Mouse (Mus musculus) kidney, adult 2 months (tissue): ENCODE data around the gene Ccdc106. TPM values are rescaled to one million over a fixed set of nuclear protein-coding genes. Genes with fewer than 3 reads are reported as not detected.
A peak's percentile ranks its signal among the peaks of the same experiment; 100 is the strongest.

Experiments
- DNase-seq: peaks from one replicate; pipeline ENCODE4 v3.0.0; 2021
- H3K27ac ChIP-seq: fragments of 200-500 bp; 2 replicates; pipeline ENCODE4 v1.5.1; 2012; ENCODE audit warnings: low read depth, low read length, control low read depth, inconsistent platforms; ENCODE audit not compliant: insufficient read depth
- H3K27me3 ChIP-seq: fragments of 200-500 bp; replicated peaks from 2 replicates; pipeline ENCODE4 v1.6.1; 2012; ENCODE audit warnings: mild to moderate bottlenecking, moderate library complexity, low read length, inconsistent platforms; ENCODE audit not compliant: control insufficient read depth, insufficient read depth
- H3K36me3 ChIP-seq: fragments of 200-500 bp; 2 replicates; pipeline ENCODE4 v1.6.1; 2012; ENCODE audit warnings: mild to moderate bottlenecking, moderate library complexity, low read length, inconsistent platforms; ENCODE audit not compliant: control insufficient read depth, insufficient read depth
- H3K4me1 ChIP-seq: fragments of 200-500 bp; 2 replicates; pipeline ENCODE4 v1.6.1; 2011; ENCODE audit warnings: low read length; ENCODE audit not compliant: control insufficient read depth, insufficient read depth
- H3K4me3 ChIP-seq: fragments of 200-500 bp; 2 replicates; pipeline ENCODE4 v1.5.1; 2011; ENCODE audit warnings: mild to moderate bottlenecking, low read depth, low read length, control low read depth; ENCODE audit not compliant: insufficient read depth
- CTCF ChIP-seq: fragments of 200-500 bp; conservative IDR thresholded peaks from 2 replicates; pipeline ENCODE4 v1.5.1; 2011; ENCODE audit warnings: low read depth, mild to moderate bottlenecking, control low read depth, low read length, moderate library complexity, mixed read lengths; ENCODE audit not compliant: insufficient read depth, insufficient read length
- POLR2A ChIP-seq: fragments of 200-500 bp; IDR thresholded peaks from one replicate; pipeline ENCODE4 v1.6.1; 2011; ENCODE audit warnings: low read depth, low read length, control low read depth
- whole genome bisulfite sequencing: fragments of 180-500 bp; shearing (Covaris S2); methylation state at CpG from one replicate; pipeline ENCODE4 v1.1.7; 2018; 5-methylcytosine and 5-hydroxymethylcytosine counted together
- polyA plus RNA-seq: library from polyadenylated mRNA; depleted of rRNA; stranded (reverse); fragments of >200 nt; gene quantifications from 2 replicates; pipeline ENCODE4 v1.2.3, GENCODE M21; 2012

Ccdc106 gene
- polyA plus RNA-seq, 1 experiment: 2.3 TPM

- Histone ChIP-seq H3K27ac (no peak overlapping the region), H3K4me3 (no peak overlapping the region), H3K27me3 (no peaks in the 10 kb centered on the region), H3K4me1 (no peaks in the 10 kb centered on the region), H3K36me3 (peaks cover 14% of the 10 kb centered on the region)
- TF ChIP-seq POLR2A: no peak
- no peak for TF ChIP-seq CTCF
- DNase-seq: no peak
- WGBS: 88% methylated on average over 63 of the region's 63 CpGs
Observed at GRCm38 (mm10) chr7:5030554-5031275, 10.4 kb downstream of the Ccdc106 start.

GRCm38 (mm10) chr7:5031496-5031895 lies 11.1 kb downstream of the Ccdc106 start:
- TF ChIP-seq CTCF (no peak), POLR2A (no peak)
- Histone ChIP-seq H3K4me3 (no peak overlapping the region), H3K36me3 (peaks cover 14% of the 10 kb centered on the region), H3K4me1 (no peaks in the 10 kb centered on the region), H3K27me3 (no peaks in the 10 kb centered on the region), H3K27ac (no peak overlapping the region)
- no peak for DNase-seq
- WGBS: 89% methylated on average over 46 of the region's 46 CpGs

- no peak for TF ChIP-seq POLR2A
- TF ChIP-seq CTCF: no peak
- 92% methylated on average over 3 of the region's 3 CpGs for WGBS
Observed at GRCm38 (mm10) chr7:5033818-5034217, 13.5 kb downstream of the Ccdc106 start, which contains the start of gene 4632433K11Rik. Gene 4632433K11Rik, plus strand, starts transcription at chr7:5034118.

DNA sequence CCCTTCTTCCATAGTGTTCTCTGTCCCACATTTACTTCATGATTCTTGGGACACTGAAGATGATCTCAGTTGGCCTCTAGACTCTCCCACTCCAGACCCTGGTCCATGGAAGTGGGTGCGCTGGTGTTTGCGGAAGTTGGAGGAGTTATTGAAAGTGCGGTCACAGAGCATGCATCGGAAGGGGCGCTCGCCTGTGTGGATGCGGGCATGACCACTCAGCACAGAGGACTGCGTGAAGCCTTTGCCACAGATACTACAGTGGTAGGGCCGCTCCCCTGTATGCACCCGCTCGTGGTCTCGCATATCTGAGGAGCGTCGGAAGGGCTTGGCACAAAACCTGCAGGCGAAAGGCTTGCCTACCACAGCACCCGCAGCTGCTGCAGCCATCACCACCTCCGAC lies 15.3 kb downstream of the Ccdc106 start:
- peaks cover 8% of the 10 kb centered on the region for H3K36me3 ChIP-seq
- no peak for DNase-seq
- TF ChIP-seq CTCF (no peak), POLR2A (no peak)
- 94% methylated on average over 17 of the region's 17 CpGs for WGBS
- H3K27me3 ChIP-seq: no peaks in the 10 kb centered on the region
- H3K4me3 ChIP-seq: no peak overlapping the region
- no peak overlapping the region for H3K27ac ChIP-seq
- peaks cover 3% of the 10 kb centered on the region; the same call in 1 of the 2 replicates for H3K4me1 ChIP-seq

More at GRCm38 (mm10) chr7:5033818-5034217, 13.5 kb downstream of the Ccdc106 start, which contains the start of gene 4632433K11Rik:
- peaks cover 3% of the 10 kb centered on the region; the same call in 1 of the 2 replicates for H3K4me1 ChIP-seq
- no peaks in the 10 kb centered on the region for H3K27me3 ChIP-seq
- H3K36me3 ChIP-seq: peaks cover 14% of the 10 kb centered on the region
- no peak within 1 kb of the TSS for H3K27ac ChIP-seq
- no peak within 1 kb of the TSS for H3K4me3 ChIP-seq
- DNase-seq: no peak

- H3K36me3 ChIP-seq: peaks cover 3% of the 10 kb centered on the region
- no peak overlapping the region for H3K4me3 ChIP-seq
- 95% methylated on average over 9 of the region's 9 CpGs for WGBS
- DNase-seq: no peak
- no peaks in the 10 kb centered on the region for H3K27me3 ChIP-seq
- no peak for TF ChIP-seq CTCF
- TF ChIP-seq POLR2A: no peak
- H3K27ac ChIP-seq: no peak overlapping the region
- peaks cover 3% of the 10 kb centered on the region; the same call in 1 of the 2 replicates for H3K4me1 ChIP-seq
Observed at GRCm38 (mm10) chr7:5036136-5036535, 15.8 kb downstream of the Ccdc106 start.

- no peak overlapping the region for H3K27ac ChIP-seq
- 94% methylated on average over 7 of the region's 7 CpGs for WGBS
- no peak for DNase-seq
- no peak for TF ChIP-seq CTCF
- no peak for TF ChIP-seq POLR2A
- H3K36me3 ChIP-seq: no peaks in the 10 kb centered on the region; the same call in 1 of the 2 replicates
- no peak overlapping the region for H3K4me3 ChIP-seq
- no peaks in the 10 kb centered on the region for H3K27me3 ChIP-seq
- peaks cover 3% of the 10 kb centered on the region; the same call in 1 of the 2 replicates for H3K4me1 ChIP-seq
Observed at GRCm38 (mm10) chr7:5037026-5037425, 16.7 kb downstream of the Ccdc106 start.

GRCm38 (mm10) chr7:5037467-5037866 lies 17.1 kb downstream of the Ccdc106 start:
- DNase-seq: no peak
- 72% methylated on average over 8 of the region's 8 CpGs for WGBS
- peaks cover 3% of the 10 kb centered on the region; the same call in 1 of the 2 replicates for H3K4me1 ChIP-seq
- TF ChIP-seq CTCF (no peak), POLR2A (no peak)
- H3K36me3 ChIP-seq: no peaks in the 10 kb centered on the region
- no peaks in the 10 kb centered on the region for H3K27me3 ChIP-seq
- H3K27ac ChIP-seq: no peak overlapping the region
- H3K4me3 ChIP-seq: no peak overlapping the region

GRCm38 (mm10) chr7:5038109-5038732 lies 17.9 kb downstream of the Ccdc106 start, which contains the start of gene Zfp784:
Gene Zfp784, minus strand, starts transcription at chr7:5038446.
- Histone ChIP-seq H3K4me3 (peak within 1 kb of the TSS; percentile 73), H3K27ac (peak within 1 kb of the TSS; percentile 94), H3K27me3 (no peaks in the 10 kb centered on the region), H3K36me3 (no peaks in the 10 kb centered on the region), H3K4me1 (peaks cover 3% of the 10 kb centered on the region; the same call in 1 of the 2 replicates)
- TF ChIP-seq POLR2A: peak; percentile 56
- no peak for TF ChIP-seq CTCF
- under 1% methylated on average over 48 of the region's 48 CpGs for WGBS
- peak; percentile 96 for DNase-seq
